ENCODE assay signal across 14 mouse cellular contexts in the genomic region with DNA sequence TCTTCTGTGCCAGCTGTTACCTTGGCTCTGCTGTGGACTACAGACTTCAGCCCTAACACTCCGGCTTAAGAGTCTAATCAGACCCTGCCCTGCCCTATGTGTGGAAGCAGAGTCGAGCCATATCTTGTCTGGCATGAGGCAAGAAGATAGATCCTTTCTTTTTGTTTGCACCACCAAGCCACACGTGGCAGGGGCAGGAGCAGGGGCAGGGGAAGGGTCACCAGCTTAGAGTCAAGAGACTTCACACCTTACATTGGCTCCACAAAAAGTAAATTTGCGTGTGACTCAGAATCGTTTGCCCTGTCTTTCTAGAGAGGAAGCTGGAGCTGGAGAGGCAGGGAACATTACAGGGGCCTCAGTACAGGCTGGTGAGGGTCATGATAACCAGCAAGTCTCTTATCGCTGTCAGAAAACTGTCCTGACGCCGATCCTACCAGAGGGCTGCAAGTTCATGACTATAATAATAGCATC. TPM values are rescaled to one million over a fixed set of nuclear protein-coding genes. Genes with fewer than 3 reads are reported as not detected.
A peak's percentile ranks its signal among the peaks of the same experiment; 100 is the strongest.
DNase-seq lines count a peak whose midpoint lies in the region; ATAC-seq lines count a peak whose summit lies in the region.
"Had no signal": no experiment of that assay in that cellular context is flagged by ENCODE, and none has a peak within 500 bp of the region (broad histone marks: within the 10 kb centered on the region; RNA-seq: fewer than 3 reads in every experiment).

No protein-coding gene starts in this region.

- no peak overlapping the region for H3K4me2 ChIP-seq in lung, embryonic 15.5 days
- H3K4me2 ChIP-seq in liver, embryonic 11.5 days, result peak overlapping the region; percentile 38
- no peak overlapping the region for H3K4me2 ChIP-seq in stomach, embryonic 16.5 days (ENCODE audit: low read depth, low read length)
- H3K4me2 ChIP-seq in midbrain, embryonic 15.5 days, result no peak overlapping the region
- H3K4me2 ChIP-seq: midbrain, embryonic 13.5 days had no signal

- no peak overlapping the region for H3K4me3 ChIP-seq in lung, embryonic 15.5 days
- H3K4me3 ChIP-seq in liver, embryonic 11.5 days (ENCODE audit: low read depth, low read length), result no peak overlapping the region
- no peak overlapping the region for H3K4me3 ChIP-seq in stomach, embryonic 16.5 days (replicated peaks; ENCODE audit: low read length)
- no peak overlapping the region for H3K4me3 ChIP-seq in midbrain, embryonic 15.5 days
- H3K4me3 ChIP-seq: midbrain, embryonic 13.5 days had no signal

- WGBS in lung, embryonic 15.5 days, result 50% methylated on average over 8 of the region's 8 CpGs
- WGBS in liver, embryonic 11.5 days, result 36% methylated on average over 8 of the region's 8 CpGs
- WGBS in stomach, embryonic 16.5 days, result 63% methylated on average over 8 of the region's 8 CpGs
- 78% methylated on average over 8 of the region's 8 CpGs for WGBS in midbrain, embryonic 15.5 days

- no peaks in the 10 kb centered on the region for H3K9me3 ChIP-seq in lung, embryonic 15.5 days
- H3K9me3 ChIP-seq in liver, embryonic 11.5 days (ENCODE audit: control insufficient read depth, low read length), result no peaks in the 10 kb centered on the region
- H3K9me3 ChIP-seq in stomach, embryonic 16.5 days (replicated peaks; ENCODE audit: control insufficient read depth, low read length), result no peaks in the 10 kb centered on the region
- H3K9me3 ChIP-seq in midbrain, embryonic 15.5 days, result no peaks in the 10 kb centered on the region
- H3K9me3 ChIP-seq: midbrain, embryonic 13.5 days had no signal

- no peaks in the 10 kb centered on the region for H3K27me3 ChIP-seq in lung, embryonic 15.5 days
- H3K27me3 ChIP-seq in liver, embryonic 11.5 days (replicated peaks; ENCODE audit: control insufficient read depth, insufficient read depth, low read length), result no peaks in the 10 kb centered on the region
- H3K27me3 ChIP-seq in stomach, embryonic 16.5 days (ENCODE audit: control insufficient read depth, insufficient read depth, low read length), result no peaks in the 10 kb centered on the region
- H3K27me3 ChIP-seq in midbrain, embryonic 15.5 days (replicated peaks), result no peaks in the 10 kb centered on the region
- H3K27me3 ChIP-seq: midbrain, embryonic 13.5 days had no signal

- no peaks in the 10 kb centered on the region for H3K36me3 ChIP-seq in lung, embryonic 15.5 days
- peaks cover 2% of the 10 kb centered on the region; the same call in 1 of the 2 replicates for H3K36me3 ChIP-seq in liver, embryonic 11.5 days (ENCODE audit: control insufficient read depth, insufficient read depth, low read length)
- H3K36me3 ChIP-seq in stomach, embryonic 16.5 days (ENCODE audit: control insufficient read depth, insufficient read depth, low read length), result no peaks in the 10 kb centered on the region
- H3K36me3 ChIP-seq in midbrain, embryonic 15.5 days (replicated peaks), result 0 out of 2 replicates have a peak, but pooled peaks cover 1% of the 10 kb centered on the region
- H3K36me3 ChIP-seq: midbrain, embryonic 13.5 days had no signal

- ATAC-seq in lung, embryonic 15.5 days (ENCODE audit: borderline replicate concordance, extremely low read depth, low FRiP score, low TSS enrichment), result peak; percentile 46; the same call in 1 of the 2 replicates
- peak; percentile 64 for ATAC-seq in erythroblast, adult 5-6 weeks (replicated peaks; ENCODE audit: low FRiP score, poor library complexity, severe bottlenecking)
- ATAC-seq in liver, embryonic 11.5 days (replicated peaks; ENCODE audit: low FRiP score), result peak; percentile 85
- peak; percentile 72 for ATAC-seq in stomach, embryonic 16.5 days (ENCODE audit: insufficient read depth, low FRiP score)
- no peak for ATAC-seq in midbrain, embryonic 15.5 days (replicated peaks)
- ATAC-seq: CD4-positive, CD25-positive, alpha-beta regulatory T cell, adult 4 months; lung, postnatal 0 days; midbrain, embryonic 13.5 days had no signal

- H3K9ac ChIP-seq in lung, embryonic 15.5 days, result no peak overlapping the region
- H3K9ac ChIP-seq in liver, embryonic 11.5 days (ENCODE audit: low read depth, low read length), result peak overlapping the region; percentile 49; the same call in 1 of the 2 replicates
- no peak overlapping the region for H3K9ac ChIP-seq in stomach, embryonic 16.5 days (ENCODE audit: low read length)
- no peak overlapping the region for H3K9ac ChIP-seq in midbrain, embryonic 15.5 days
- H3K9ac ChIP-seq: midbrain, embryonic 13.5 days had no signal

- no peak overlapping the region for H3K27ac ChIP-seq in lung, embryonic 15.5 days
- H3K27ac ChIP-seq in liver, embryonic 11.5 days (ENCODE audit: low read depth, low read length), result peak overlapping the region; percentile 96
- no peak overlapping the region for H3K27ac ChIP-seq in stomach, embryonic 16.5 days (ENCODE audit: low read length)
- H3K27ac ChIP-seq in midbrain, embryonic 15.5 days, result no peak overlapping the region
- H3K27ac ChIP-seq: midbrain, embryonic 13.5 days had no signal

- no peaks in the 10 kb centered on the region for H3K4me1 ChIP-seq in lung, embryonic 15.5 days
- H3K4me1 ChIP-seq in liver, embryonic 11.5 days (replicated peaks; ENCODE audit: control insufficient read depth, insufficient read depth, low read length), result peaks cover 51% of the 10 kb centered on the region
- H3K4me1 ChIP-seq in stomach, embryonic 16.5 days (ENCODE audit: control insufficient read depth, insufficient read depth, low read length), result peaks cover 3% of the 10 kb centered on the region; the same call in 1 of the 2 replicates
- H3K4me1 ChIP-seq in midbrain, embryonic 15.5 days, result no peaks in the 10 kb centered on the region
- H3K4me1 ChIP-seq: midbrain, embryonic 13.5 days had no signal

- no peak for DNase-seq in lung, postnatal 25 days (ENCODE audit: low spot score)
- peak; percentile 50 for DNase-seq in liver, embryonic 11.5 days (ENCODE audit: low spot score)
- no peak for DNase-seq in gastrocnemius, postnatal 10 days
- DNase-seq: adrenal gland, postnatal 14 days; kidney, adult 11 months; thymus, postnatal 36 days had no signal

RNA-seq across cellular contexts. Expression of gene Slc30a10, which starts 14.9 kb away (rescaled TPM):
- polyA plus RNA-seq in lung, embryonic 15.5 days (2015; fragmentation: Nextera tagmentation; extraction: Ambion mirVana), result 0.11 TPM in 1 of 2 replicates, not detected in the other
- 4.0 TPM in 2 replicates for total RNA-seq in erythroblast, adult 5-6 weeks (2015; ENCODE audit: low replicate concordance)
- 3.8 and 4.7 TPM in 2 replicates for total RNA-seq in erythroblast, adult 5-6 weeks (2017; ENCODE audit: low replicate concordance)
- 22.8 and 23.5 TPM in 2 replicates for polyA plus RNA-seq in liver, embryonic 11.5 days (2014; fragmentation: Nextera tagmentation; extraction: Ambion mirVana)
- polyA plus RNA-seq in stomach, embryonic 16.5 days (2015; fragmentation: Nextera tagmentation; extraction: Ambion mirVana), result 1.3 and 1.4 TPM in 2 replicates
- under 1 TPM; 0.05 to 0.07 TPM for total RNA-seq in gastrocnemius, postnatal 10 days (2021)
- polyA plus RNA-seq in midbrain, embryonic 15.5 days (2015; fragmentation: Nextera tagmentation; extraction: Ambion mirVana), result 5.9 and 6.9 TPM in 2 replicates
- total RNA-seq: heart, adult 8-10 months had no signal
- polyA plus RNA-seq: CD4-positive, CD25-positive, alpha-beta regulatory T cell, adult 4 months; lung, postnatal 0 days had no signal
